Mouse (Mus musculus): ENCODE measurements at regions not wholly inside any gene's neighbourhood (a gene's known extent, or its start where the extent isn't known, plus 50 kb on each side); places are given as distances from the start of the nearest gene placed in this dataset.

DNA sequence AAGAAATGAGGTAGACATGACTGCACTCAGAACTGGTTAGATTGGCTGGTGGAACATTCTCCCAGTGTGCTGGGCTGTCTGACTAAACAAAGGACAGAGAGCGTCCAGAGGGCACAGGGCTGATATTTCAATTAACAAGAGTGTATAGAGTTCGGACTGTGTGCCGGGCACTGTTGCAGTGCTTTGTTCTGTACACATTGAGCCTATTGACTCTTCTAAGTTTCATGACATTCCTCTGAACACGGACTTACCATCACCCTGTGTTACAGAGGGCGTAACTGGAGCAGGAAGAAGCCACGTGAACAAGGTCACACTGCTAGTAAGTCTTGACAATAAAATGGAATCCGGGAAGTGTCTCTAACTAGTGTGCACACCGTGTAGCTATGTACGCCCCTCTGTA lies 92.1 kb upstream of the Barx2 start:
- DNase-seq (ENCODE audit: low read depth, low spot score) = no peak

DNA sequence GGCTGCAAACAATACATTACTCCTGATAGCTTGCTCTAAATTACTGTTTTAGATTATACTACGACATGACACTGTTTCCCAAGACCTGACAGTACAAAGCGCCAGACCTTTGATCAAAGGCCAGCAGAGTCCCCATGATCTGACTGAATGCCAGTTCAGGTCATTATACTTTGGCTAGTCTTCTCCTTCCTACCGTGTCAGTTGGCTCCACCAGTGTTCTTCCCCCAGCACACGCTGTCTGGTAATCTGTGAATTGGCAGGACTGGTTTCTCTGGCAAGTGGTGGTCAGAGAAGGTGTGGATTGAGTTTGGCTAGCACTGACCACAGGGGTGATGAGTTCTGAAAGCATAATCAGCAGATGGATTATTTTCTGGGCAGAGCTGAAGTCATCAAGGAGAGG lies 93.1 kb upstream of the Barx2 start:
- no peak for DNase-seq (ENCODE audit: low read depth, low spot score)

DNA sequence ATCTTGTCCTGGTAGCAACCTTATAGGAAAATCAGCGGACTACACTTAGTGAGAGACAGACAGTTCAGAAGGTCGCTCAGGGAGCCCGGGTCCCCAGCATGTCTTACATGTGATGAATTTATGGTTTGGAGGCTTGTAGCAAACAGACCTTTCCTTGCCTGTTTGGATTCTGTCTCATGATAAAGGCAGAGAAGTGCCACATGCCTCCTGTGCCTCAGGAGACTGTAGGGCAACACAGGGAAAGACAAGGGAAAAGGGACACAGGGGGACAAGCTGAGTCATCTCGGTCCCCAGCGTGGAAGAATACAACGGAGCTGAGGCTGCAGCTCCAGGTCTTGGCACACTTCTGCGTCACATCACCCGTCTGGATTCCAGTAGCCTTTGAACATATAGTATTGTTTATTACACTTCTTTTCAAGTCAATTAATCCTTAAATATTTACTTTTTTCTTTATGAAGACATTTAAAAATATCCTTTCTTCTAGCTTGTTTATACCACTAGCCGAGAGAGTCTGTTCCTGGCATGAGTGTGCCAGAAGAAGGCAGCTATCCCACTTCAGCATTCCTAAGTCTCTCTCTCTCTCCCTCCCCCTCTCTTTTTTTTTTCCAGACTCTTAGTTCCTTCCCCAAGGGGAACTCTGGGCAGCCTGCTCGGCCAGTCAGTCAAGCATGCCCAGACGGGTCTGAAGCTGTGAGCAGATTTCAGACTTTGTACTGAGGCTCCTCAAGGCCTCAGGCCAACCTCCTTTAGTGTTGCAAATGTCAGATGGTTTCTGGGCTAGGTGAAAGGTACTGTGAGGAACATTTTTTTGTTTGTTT lies 97.9 kb upstream of the Barx2 start:
- no peak for DNase-seq (ENCODE audit: low read depth, low spot score)

DNA sequence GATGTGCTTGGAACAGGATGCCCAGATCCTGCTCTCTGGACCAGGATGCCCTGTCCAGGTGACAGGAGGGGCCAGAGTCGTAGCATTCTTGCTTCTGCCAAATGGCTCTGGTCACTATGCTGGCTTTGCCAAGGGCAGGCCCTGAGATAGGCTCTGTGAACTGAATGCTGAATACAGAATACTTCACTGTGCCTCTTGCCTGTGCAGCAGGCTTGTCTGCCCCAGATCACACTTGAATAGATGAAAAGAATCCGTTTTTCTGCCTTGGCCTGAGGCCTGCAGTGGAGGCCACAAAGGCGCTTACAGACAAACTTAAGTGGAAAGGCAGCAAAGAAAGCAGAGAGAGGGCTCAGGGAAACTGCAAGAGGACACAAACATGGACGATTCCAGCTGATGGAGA lies 99.7 kb upstream of the Arhgap32 start:
- DNase-seq (ENCODE audit: low read depth, low spot score) = no peak

- DNase-seq (ENCODE audit: low read depth, low spot score) = no peak
Observed at GRCm38 (mm10) chr9:32018020-32018419, 97.9 kb upstream of the Arhgap32 start.

DNA sequence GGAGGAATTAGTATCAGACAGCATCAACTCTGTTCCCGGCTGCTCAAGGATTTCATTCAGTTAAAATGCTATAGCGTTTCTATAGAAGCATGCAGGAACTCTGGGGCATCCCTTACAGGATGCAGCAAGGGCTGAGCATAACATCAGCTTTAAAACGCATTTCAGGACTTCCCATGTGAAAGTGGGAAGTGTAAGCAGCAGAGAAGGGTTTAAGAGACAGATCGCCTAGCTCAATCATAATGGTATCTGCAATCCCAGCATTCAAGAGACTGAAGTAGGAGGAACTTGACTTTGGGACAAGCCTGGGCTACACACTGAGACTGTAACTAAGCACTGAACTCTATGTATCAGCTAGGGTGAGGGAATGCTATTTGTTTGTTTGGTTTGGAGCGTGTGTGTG lies 96.2 kb upstream of the Arhgap32 start:
- no peak for DNase-seq (ENCODE audit: low read depth, low spot score)

DNA sequence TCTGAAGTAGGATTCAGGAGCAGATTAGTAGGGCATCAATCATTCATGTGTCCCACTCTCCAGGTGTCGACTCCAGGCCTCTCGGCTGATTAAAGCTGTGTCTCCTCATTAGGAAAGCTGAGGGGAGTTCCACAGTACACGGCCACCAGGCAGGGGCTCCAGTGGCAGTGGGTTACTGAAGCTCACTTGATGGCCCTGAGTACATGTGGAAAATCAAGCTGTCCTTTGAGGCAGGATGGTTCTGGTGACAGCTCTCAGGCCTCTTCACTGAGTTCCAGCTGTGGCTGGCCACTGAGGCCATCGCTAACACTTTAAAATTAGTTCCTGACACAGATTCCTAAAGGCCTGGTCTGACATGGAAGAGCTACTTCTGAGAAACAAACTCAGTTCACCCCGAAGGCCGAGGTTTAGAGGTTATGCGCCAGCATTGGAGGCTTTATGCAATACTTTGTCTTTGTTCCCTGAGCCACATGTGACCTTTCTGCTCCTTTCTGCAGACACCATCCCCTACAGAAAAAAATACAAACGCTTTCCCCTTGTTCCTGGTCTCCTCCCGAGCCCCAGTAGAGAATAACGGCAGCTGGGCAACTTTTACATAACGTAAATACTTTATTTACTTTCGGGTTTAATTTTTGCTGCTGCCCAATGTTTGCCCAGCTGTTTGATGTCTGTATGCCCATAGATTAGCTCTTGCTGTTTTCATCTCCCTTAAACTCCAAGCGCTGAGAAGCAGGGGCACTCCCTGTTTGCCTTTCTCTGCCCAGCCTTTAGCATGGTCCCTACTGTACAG lies 94.8 kb upstream of the Arhgap32 start:
- no peak for DNase-seq (ENCODE audit: low read depth, low spot score)

- DNase-seq (ENCODE audit: low read depth, low spot score) = no peak
Observed at GRCm38 (mm10) chr9:32021755-32022154, 94.2 kb upstream of the Arhgap32 start.

DNA sequence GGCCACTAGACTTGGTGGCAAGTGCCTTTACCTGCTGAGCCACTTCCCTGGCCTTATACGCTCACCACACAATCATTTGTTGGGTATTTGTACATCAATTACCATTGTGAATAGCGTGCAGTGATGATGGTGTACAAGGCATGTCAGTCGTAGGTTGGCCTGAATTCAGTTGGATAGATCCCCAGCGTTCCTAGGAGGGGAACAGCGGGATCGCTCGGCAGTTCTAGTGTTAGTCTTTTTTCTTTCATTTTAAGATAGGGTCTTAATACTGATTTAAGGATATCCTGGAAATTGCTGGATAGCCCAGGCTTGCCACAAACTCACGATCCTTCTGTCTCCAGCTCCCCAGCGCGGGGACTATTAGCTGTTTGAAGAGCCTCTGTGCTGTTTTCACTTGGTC lies 92.9 kb upstream of the Arhgap32 start:
- no peak for DNase-seq (ENCODE audit: low read depth, low spot score)

- no peak for DNase-seq (ENCODE audit: low read depth, low spot score)
Observed at GRCm38 (mm10) chr9:32024767-32025166, 91.2 kb upstream of the Arhgap32 start.

DNA sequence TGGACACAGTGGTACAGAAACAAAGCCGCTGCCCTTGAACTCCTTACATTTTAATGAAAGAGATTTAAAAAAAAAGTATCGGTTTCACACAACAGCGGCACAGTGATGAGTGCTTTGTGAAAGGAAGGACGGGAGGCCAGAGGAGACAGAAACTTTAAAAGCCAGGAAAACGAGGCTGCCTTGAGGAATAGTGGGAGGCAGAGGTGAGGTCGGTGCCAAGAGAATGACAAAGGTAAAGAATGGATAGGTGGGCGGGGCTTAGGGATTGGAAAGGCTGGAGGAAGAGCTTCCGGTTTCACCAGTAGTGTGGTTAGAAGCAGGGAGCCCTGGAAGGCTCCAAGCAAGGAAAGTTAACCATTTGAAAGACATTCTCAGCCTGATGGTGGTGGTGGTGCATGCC lies 88.0 kb upstream of the Arhgap32 start:
- no peak for DNase-seq (ENCODE audit: low read depth, low spot score)

- no peak for DNase-seq (ENCODE audit: low read depth, low spot score)
Observed at GRCm38 (mm10) chr9:32029001-32029400, 86.9 kb upstream of the Arhgap32 start.

GRCm38 (mm10) chr9:32029786-32030185 lies 86.2 kb upstream of the Arhgap32 start:
- DNase-seq (ENCODE audit: low read depth, low spot score) = no peak

- DNase-seq (ENCODE audit: low read depth, low spot score) = no peak
Observed at GRCm38 (mm10) chr9:32030203-32030602, 85.7 kb upstream of the Arhgap32 start.

GRCm38 (mm10) chr9:32031950-32032453 lies 83.9 kb upstream of the Arhgap32 start:
- peak; percentile 8 for DNase-seq (ENCODE audit: low read depth, low spot score)

DNA sequence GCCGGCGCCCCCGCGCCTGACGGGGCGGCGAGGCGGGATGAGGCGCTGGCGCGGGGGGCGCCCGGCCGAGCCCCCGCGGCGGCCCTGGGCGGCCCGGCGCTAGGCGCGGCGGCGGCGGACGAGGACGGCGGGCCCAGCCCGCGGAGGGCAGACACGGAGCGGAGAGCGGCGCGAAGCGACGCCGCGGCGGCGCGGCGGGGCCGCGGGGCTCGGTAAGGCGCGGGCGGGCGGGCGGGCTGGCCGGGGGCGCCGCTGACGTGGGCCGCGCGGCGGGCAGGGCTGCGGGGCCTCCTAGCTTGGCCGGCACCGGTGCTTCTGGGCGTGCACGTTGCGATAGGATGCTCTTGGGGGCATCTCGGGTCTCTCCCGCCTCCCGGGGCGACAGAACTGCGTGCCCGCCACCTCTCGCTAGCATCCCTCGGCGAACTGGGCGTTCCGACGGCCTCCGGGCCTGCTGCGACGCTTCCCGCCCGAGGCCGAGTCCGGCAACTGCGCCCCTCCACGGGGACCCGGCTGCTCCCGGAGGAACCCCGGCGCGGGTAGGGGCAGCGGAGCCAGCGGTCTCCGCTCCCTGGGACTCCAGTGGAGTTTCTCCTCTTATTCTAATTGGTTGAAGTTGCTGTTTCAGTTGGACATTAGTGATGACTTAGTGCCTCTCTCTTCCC lies 83.3 kb upstream of the Arhgap32 start:
- peak; percentile 3 for DNase-seq (ENCODE audit: low read depth, low spot score)

DNA sequence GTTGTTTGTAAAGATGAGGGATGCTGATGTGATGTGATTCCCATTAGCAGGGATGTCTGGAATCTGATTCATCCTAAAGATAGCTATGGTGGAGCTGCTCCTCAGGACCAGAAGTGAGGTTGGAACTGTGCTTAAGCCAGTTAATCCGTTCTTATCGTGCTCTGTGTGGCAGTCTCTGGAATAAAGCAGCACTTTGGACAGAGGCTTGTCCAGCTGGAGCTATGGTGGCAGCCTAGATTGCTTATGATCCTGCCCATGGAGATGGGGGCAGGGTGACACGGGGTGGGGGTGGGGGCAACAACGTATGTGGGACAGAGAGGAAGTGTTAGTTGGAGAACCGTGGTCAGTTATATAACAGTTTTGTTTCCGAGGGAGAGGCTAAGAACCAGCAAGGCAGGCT lies 82.0 kb upstream of the Arhgap32 start:
- no peak for DNase-seq (ENCODE audit: low read depth, low spot score)

DNA sequence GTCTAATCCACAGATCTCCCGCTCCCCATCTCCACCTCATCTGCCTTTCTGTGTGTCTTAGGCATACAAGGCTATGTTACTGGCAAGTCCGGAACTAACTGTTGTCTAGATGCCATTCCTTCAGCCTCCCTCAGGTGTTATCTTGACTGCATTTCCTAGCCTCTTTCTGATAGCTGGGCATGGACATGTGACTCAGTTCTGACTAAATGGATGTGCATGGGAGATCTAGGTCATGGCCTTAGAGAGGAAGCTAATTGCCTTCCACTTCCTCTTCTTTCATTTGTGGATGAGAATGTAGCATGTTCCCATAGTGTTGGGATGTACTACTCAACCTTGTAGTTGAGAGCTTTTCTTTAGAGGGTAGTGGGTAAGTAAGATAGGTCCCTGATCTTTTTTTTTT lies 75.9 kb upstream of the Arhgap32 start:
- DNase-seq (ENCODE audit: low read depth, low spot score) = no peak

DNA sequence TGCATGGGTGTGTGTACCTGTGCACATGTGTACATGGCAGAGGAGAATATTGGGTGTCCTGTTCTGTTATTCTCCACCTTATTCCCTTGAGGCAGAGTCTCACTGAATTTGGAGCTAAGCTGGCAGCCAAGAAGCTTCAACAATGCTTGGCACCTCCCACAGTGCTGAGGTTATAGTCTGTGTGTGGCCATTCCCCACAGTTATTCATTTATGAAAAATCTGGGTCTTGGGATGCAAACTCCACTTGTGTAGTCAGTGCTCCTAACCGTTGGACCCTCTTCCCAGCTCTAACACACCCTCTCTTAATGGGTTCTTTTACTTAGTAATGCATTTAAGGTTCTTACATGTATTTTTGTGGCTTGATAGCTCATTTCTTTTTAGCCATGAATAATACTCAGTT lies 72.6 kb upstream of the Arhgap32 start:
- no peak for DNase-seq (ENCODE audit: low read depth, low spot score)

DNA sequence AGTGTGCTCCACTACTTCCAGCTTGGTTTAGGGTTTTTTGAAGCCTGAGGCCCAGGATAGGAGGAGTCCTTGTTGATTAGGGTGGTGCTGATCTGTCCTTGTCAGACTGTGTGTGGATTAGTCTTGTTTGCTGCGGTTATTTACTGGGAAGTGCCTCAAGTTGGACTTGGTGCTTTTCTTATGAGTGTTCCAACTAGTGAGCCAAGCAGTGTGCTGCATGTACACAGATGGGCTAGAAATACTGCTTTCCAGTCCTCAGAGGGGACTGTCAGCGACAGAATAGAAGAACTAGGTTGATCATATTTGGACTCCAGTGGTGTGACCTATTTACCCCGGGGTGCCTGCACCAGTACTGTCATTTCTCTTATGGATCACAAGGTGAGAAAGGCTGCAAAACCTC lies 69.1 kb upstream of the Arhgap32 start:
- no peak for DNase-seq (ENCODE audit: low read depth, low spot score)

GRCm38 (mm10) chr9:32048941-32049340 lies 67.0 kb upstream of the Arhgap32 start:
- no peak for DNase-seq (ENCODE audit: low read depth, low spot score)

DNA sequence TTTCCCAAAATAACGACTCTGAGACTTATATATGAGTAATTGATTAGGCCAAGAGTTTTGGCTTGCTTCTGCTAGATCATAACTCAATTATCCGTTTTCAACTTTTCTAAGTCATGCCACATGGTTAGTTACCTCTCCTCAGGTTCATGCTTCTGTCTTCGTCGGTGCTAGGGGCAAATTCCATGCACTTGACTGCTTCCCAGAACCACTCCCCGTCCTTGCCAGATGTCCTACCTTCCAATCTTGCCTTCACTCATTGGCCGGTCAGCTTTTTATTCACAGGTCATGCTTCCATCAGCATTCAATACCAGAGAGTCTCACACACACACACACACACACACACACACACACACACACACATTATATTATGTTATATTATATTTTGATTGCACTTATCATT lies 66.4 kb upstream of the Arhgap32 start:
- DNase-seq (ENCODE audit: low read depth, low spot score) = no peak

Measured in CD4-positive, CD25-positive, alpha-beta regulatory T cell, adult 2 months (primary cell).